Mouse (Mus musculus) intestine, embryonic 15.5 days (tissue): ENCODE data around the gene Bod1. TPM values are rescaled to one million over a fixed set of nuclear protein-coding genes. Genes with fewer than 3 reads are reported as not detected.

Experiments
- ATAC-seq: fragments of 200-750 bp; cut with Nextera tagmentation; 2 replicates; pipeline ENCODE4 v1.8.0; 2017; ENCODE audit warnings: moderate TSS enrichment, moderate library complexity
- H3K27ac ChIP-seq: fragments of 300-500 bp; sonication (generic); 2 replicates; pipeline ENCODE4 v1.5.1; 2015; ENCODE audit warnings: mild to moderate bottlenecking, inconsistent platforms
- H3K27me3 ChIP-seq: fragments of 300-500 bp; sonication (generic); replicated peaks from 2 replicates; pipeline ENCODE4 v1.6.1; 2015; ENCODE audit warnings: inconsistent platforms
- H3K36me3 ChIP-seq: fragments of 300-500 bp; sonication (generic); 2 replicates; pipeline ENCODE4 v1.6.1; 2015; ENCODE audit warnings: inconsistent platforms
- H3K4me1 ChIP-seq: fragments of 300-500 bp; sonication (generic); replicated peaks from 2 replicates; pipeline ENCODE4 v1.6.1; 2015; ENCODE audit warnings: inconsistent platforms
- H3K4me2 ChIP-seq: fragments of 300-500 bp; sonication (generic); replicated peaks from 2 replicates; pipeline ENCODE4 v1.6.1; 2015; ENCODE audit warnings: mild to moderate bottlenecking, inconsistent platforms
- H3K4me3 ChIP-seq: fragments of 300-500 bp; sonication (generic); replicated peaks from 2 replicates; pipeline ENCODE4 v1.5.1; 2015; ENCODE audit warnings: inconsistent platforms
- H3K9ac ChIP-seq: fragments of 300-500 bp; sonication (generic); 2 replicates; pipeline ENCODE4 v1.6.1; 2015; ENCODE audit warnings: inconsistent platforms
- H3K9me3 ChIP-seq: fragments of 300-500 bp; sonication (generic); 2 replicates; pipeline ENCODE4 v1.6.1; 2016; ENCODE audit warnings: inconsistent platforms
- WGBS: fragments of 180-500 bp; shearing (Covaris S2); methylation state at CpG from one replicate; pipeline ENCODE4 v1.1.7; 2015; 5-methylcytosine and 5-hydroxymethylcytosine counted together
- polyA plus RNA-seq: library from polyadenylated mRNA; unstranded; fragments of >200 nt; fragmentation: Nextera tagmentation; extraction: Ambion mirVana; gene quantifications from 2 replicates; pipeline ENCODE4 v1.2.1, GENCODE M21; 2015

The Bod1 gene
- polyA plus RNA-seq, 1 experiment from 2014 or later: 68.2 TPM

DNA sequence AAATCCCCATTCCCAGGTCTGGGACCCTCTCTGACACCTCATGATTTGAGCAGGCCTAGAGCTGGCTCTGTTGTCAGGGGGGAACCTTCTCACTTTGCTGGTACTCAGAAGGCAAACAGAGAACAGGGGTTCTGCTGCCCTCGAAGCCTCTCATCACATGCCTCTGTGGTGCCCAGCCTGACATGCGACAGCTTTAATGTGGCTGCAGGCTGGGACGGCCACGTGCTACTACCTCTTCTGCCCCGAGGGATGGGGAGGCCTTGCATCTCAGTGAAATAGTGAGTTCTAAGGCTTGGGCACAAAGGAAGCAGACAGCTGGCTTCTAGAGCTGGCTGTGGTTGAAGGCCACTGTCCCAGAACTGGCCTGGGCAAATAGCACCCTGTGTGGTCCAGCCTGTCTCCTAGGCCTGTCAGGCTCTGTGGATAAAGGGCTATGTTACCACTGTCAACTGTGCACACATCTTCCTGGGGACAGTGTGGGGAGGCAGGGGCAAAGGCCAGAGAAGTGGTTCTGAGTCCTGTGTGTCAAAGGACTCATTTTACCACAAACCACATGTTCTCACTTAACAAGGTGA is 8.7 kb downstream of the Bod1 start:
- Histone ChIP-seq H3K27me3 (no peaks in the 10 kb centered on the region), H3K9me3 (no peaks in the 10 kb centered on the region), H3K4me3 (no peak overlapping the region), H3K27ac (no peak overlapping the region), H3K36me3 (peaks cover 20% of the 10 kb centered on the region), H3K4me1 (no peaks in the 10 kb centered on the region), H3K9ac (no peak overlapping the region), H3K4me2 (no peak overlapping the region)
- 86% methylated on average over 5 of the region's 5 CpGs for WGBS
- no peak for ATAC-seq

DNA sequence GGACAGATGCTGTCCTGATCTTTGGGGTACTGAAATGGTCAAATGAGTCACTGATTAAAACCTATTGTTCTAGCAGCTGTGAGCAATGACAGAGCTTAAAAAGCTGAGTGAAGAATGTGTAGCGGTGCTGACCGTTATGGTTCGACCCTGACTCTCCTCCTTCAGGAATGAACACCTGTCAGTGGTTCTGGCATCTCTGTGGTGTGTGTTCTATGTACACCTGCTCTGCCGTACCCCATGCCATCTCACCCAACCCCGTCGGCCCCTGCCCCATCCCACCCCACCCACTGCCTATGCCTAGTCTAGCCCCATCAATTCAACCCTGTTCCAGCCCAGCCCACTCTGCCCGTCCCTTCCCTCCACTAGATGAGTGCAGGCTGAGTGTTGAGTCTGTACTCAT is 9.5 kb downstream of the Bod1 start:
- ATAC-seq: 0 out of 2 replicates have a peak, but pooled peaks have one; percentile 8
- peaks cover 20% of the 10 kb centered on the region for H3K36me3 ChIP-seq
- H3K9me3 ChIP-seq: no peaks in the 10 kb centered on the region
- H3K4me2 ChIP-seq: no peak overlapping the region
- H3K4me1 ChIP-seq: no peaks in the 10 kb centered on the region
- H3K27me3 ChIP-seq: no peaks in the 10 kb centered on the region
- H3K27ac ChIP-seq: no peak overlapping the region
- 84% methylated on average over 7 of the region's 7 CpGs for WGBS
- no peak overlapping the region for H3K9ac ChIP-seq
- H3K4me3 ChIP-seq: no peak overlapping the region

- H3K4me2 ChIP-seq: no peak overlapping the region
- no peaks in the 10 kb centered on the region for H3K9me3 ChIP-seq
- ATAC-seq: no peak
These were observed 13.9 kb downstream of the Bod1 start for GRCm38 (mm10) chr11:31657806-31658175.

DNA sequence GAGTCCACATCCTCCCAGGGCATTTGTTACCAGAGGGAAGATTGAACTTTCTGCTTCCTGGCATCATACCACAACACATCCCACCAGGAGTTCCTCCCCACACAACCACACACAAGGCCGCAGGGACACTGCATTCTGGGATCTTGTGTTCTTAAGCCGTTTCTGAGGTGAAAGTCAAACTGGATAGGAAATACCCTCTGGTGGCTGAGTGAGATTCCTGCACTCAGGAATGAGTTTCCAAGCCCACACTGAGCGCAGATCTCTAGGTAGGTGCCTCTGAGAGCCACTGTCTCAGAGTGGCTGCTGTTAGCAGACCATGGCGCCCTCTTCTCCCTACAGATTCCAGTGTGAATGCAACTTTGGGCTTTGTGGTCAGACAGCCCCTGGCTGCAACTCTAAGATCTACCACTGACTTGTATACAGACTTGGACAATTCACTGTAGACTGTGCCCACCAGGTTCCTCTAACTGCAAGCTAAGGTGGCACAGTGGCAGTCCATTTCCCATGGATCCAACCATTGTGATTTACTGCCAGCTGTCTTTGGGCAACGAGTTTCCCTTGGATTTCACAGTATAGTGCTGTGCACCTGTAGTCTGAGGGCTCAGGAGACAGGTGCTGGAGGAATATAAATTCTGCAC is 14.4 kb downstream of the Bod1 start:
- no peaks in the 10 kb centered on the region for H3K4me1 ChIP-seq
- no peak for ATAC-seq
- no peak overlapping the region for H3K27ac ChIP-seq

More at GRCm38 (mm10) chr11:31657806-31658175, 13.9 kb downstream of the Bod1 start:
- Histone ChIP-seq H3K4me1 (no peaks in the 10 kb centered on the region), H3K9ac (no peak overlapping the region), H3K27ac (no peak overlapping the region), H3K36me3 (no peaks in the 10 kb centered on the region), H3K27me3 (no peaks in the 10 kb centered on the region), H3K4me3 (no peak overlapping the region)

GRCm38 (mm10) chr11:31649507-31649906 is 22.2 kb downstream of the Bod1 start:
- 61% methylated on average over 2 of the region's 2 CpGs for WGBS
- ATAC-seq: no peak
- H3K36me3 ChIP-seq: no peaks in the 10 kb centered on the region
- no peak overlapping the region for H3K9ac ChIP-seq
- H3K27ac ChIP-seq: no peak overlapping the region
- H3K9me3 ChIP-seq: no peaks in the 10 kb centered on the region
- no peak overlapping the region for H3K4me3 ChIP-seq
- no peaks in the 10 kb centered on the region for H3K27me3 ChIP-seq
- no peaks in the 10 kb centered on the region for H3K4me1 ChIP-seq
- no peak overlapping the region for H3K4me2 ChIP-seq

More for the DNA sequence above, 14.4 kb downstream of the Bod1 start:
- Histone ChIP-seq H3K9ac (no peak overlapping the region), H3K4me3 (no peak overlapping the region), H3K27me3 (no peaks in the 10 kb centered on the region), H3K4me2 (no peak overlapping the region), H3K36me3 (no peaks in the 10 kb centered on the region), H3K9me3 (no peaks in the 10 kb centered on the region)
- WGBS: 73% methylated on average over 5 of the region's 5 CpGs

GRCm38 (mm10) chr11:31647268-31647667 is 24.4 kb downstream of the Bod1 start:
- no peaks in the 10 kb centered on the region for H3K4me1 ChIP-seq
- 89% methylated on average over 10 of the region's 10 CpGs for WGBS
- H3K36me3 ChIP-seq: no peaks in the 10 kb centered on the region
- no peak overlapping the region for H3K27ac ChIP-seq
- no peak overlapping the region for H3K4me3 ChIP-seq
- no peaks in the 10 kb centered on the region for H3K9me3 ChIP-seq
- ATAC-seq: no peak
- no peak overlapping the region for H3K4me2 ChIP-seq
- H3K27me3 ChIP-seq: no peaks in the 10 kb centered on the region
- H3K9ac ChIP-seq: no peak overlapping the region

DNA sequence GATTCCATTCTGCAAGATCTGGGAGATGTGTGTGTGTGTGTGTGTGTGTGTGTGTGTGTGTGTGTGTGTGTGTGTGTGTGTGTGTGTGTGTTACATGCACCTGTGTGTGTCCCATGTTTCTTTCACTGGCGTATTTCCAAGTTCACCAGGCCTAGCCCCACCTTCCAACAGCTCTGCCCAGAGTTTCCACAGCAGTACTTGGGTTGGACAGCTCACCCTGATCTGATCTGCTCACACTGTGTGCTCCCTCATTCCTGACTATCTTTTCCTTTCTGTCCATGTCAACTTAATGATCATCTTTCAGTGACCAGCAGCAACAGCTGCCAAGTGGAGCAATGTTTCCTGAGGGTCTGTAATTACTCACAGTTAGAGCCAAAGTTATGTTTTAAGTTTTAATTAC is 25.1 kb downstream of the Bod1 start:
- Histone ChIP-seq H3K36me3 (no peaks in the 10 kb centered on the region), H3K4me3 (no peak overlapping the region), H3K27ac (no peak overlapping the region), H3K27me3 (no peaks in the 10 kb centered on the region), H3K4me2 (no peak overlapping the region), H3K9ac (no peak overlapping the region), H3K4me1 (no peaks in the 10 kb centered on the region), H3K9me3 (no peaks in the 10 kb centered on the region)
- 54% methylated on average over 1 of the region's 1 CpGs for WGBS
- ATAC-seq: no peak

DNA sequence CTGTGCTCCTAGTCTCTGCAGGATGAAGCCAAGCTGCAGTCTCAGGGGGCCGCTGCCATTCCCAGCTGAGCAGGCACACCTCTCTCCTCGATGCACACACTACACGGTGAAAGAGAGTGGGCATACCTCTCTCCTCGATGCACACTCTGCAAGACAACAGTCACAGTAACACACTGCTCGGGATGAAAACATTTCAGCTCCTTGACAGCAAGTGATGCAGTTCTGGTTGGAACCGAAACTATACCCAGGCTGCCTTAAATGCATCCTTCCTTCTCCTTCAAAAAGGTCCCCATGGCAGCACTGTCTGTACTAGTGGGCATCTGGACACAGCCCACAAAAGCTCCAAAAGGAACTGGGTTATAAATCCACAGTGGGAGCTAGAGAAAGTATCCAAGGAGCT is 28.6 kb downstream of the Bod1 start:
- Histone ChIP-seq H3K4me3 (no peak overlapping the region), H3K36me3 (no peaks in the 10 kb centered on the region), H3K27ac (no peak overlapping the region), H3K27me3 (no peaks in the 10 kb centered on the region), H3K9ac (no peak overlapping the region), H3K9me3 (no peaks in the 10 kb centered on the region), H3K4me1 (no peaks in the 10 kb centered on the region), H3K4me2 (no peak overlapping the region)
- 60% methylated on average over 6 of the region's 6 CpGs for WGBS
- ATAC-seq: no peak

DNA sequence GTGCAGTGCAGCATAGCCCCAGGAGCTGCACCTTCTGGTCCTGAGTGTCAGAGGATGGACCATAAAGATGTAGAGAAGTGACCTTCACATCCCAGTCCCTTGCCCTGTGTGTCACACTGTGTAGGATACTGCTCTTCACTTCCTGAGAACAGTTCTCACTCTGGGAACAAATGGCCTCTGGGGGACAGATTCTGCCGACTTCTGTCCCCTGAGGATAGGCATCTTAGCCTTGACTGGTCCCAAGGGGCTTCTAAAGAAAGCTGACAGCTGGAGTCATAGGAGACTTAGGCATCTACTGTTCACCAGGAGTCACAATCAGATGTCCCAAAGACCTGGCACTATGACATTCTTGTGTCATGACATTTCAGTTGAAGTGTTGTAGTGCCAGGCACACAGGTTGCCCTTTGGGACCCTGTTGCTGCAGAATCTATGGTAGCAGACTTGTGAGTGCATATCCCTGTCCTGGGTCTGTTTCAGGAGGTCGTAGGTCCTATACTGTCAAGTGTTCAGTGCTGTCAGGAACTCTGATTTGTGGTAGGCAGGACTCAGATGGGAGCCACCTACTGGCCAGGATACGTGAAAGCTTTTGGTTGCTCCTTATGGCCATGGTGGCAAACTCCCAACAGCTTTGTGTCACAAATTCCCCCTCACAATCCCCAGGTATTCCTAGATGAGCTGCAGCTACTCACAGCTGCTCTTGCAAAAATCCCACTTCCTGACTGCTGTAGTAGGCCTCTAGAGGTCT is 30.4 kb downstream of the Bod1 start:
- Histone ChIP-seq H3K36me3 (no peaks in the 10 kb centered on the region), H3K27ac (no peak overlapping the region), H3K9me3 (no peaks in the 10 kb centered on the region), H3K4me2 (no peak overlapping the region), H3K27me3 (no peaks in the 10 kb centered on the region), H3K4me1 (no peaks in the 10 kb centered on the region), H3K9ac (no peak overlapping the region), H3K4me3 (no peak overlapping the region)
- no peak for ATAC-seq
- WGBS: 50% methylated on average over 3 of the region's 3 CpGs

DNA sequence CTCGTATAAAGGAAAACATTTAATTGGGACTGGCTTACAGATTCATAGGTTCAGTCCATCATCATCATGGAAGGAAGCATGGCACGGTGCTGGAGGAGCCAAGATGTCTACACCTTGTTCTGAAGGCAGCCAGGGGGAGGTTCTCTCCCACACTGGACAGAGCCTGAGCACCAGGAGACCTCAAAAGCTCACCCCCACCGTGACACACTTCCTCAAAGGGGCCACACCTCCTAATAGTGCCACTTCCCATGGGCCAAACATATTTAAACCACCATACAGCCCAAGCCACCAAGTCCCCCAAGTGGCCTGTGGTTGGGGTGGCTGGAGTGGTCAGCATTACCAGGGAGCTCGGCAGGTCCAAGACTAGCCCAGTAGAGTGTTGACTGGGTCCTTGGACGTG is 31.5 kb downstream of the Bod1 start:
- no peaks in the 10 kb centered on the region for H3K27me3 ChIP-seq
- no peak for ATAC-seq
- H3K9me3 ChIP-seq: no peaks in the 10 kb centered on the region
- no peak overlapping the region for H3K9ac ChIP-seq
- H3K4me1 ChIP-seq: no peaks in the 10 kb centered on the region
- no peak overlapping the region for H3K27ac ChIP-seq
- no peak overlapping the region for H3K4me3 ChIP-seq
- 79% methylated on average over 5 of the region's 5 CpGs for WGBS
- no peak overlapping the region for H3K4me2 ChIP-seq
- no peaks in the 10 kb centered on the region for H3K36me3 ChIP-seq

DNA sequence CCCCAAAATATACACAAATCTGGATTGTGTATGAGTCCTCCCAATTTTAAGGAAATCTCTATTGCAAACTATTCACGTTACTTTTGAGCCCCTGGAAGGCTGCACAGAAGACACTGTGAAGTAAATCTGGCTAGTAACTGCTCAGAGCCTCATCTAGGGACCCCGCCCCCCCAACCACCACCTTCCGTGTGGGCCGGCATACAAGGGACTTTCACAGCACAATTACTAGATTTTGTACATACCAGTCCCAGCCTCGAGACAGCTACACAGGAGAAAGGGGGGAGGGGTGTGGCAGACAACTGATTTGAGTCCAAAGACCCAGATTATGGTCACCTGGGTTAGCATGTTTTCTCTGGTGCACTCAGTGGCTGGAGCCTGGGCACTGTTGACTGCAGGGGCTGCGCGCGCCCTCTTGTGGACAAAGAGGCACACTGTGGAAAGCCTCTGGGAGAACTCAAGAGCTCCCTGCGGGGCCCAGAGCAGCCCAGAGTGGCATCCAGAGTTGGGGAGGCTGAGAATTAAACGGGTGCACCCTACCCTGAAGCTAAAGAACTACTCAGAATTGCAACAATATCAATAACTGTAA is 33.8 kb downstream of the Bod1 start:
- Histone ChIP-seq H3K9ac (no peak overlapping the region), H3K27me3 (no peaks in the 10 kb centered on the region), H3K4me1 (no peaks in the 10 kb centered on the region), H3K4me2 (0 out of 2 replicates have a peak overlapping the region, but pooled peaks have one; percentile 18), H3K9me3 (no peaks in the 10 kb centered on the region), H3K27ac (no peak overlapping the region), H3K36me3 (no peaks in the 10 kb centered on the region), H3K4me3 (no peak overlapping the region)
- ATAC-seq: peak; percentile 84
- 27% methylated on average over 10 of the region's 10 CpGs for WGBS

- Histone ChIP-seq H3K27me3 (no peaks in the 10 kb centered on the region), H3K9ac (no peak overlapping the region), H3K4me2 (no peak overlapping the region), H3K36me3 (no peaks in the 10 kb centered on the region), H3K4me1 (no peaks in the 10 kb centered on the region), H3K27ac (no peak overlapping the region), H3K9me3 (no peaks in the 10 kb centered on the region), H3K4me3 (no peak overlapping the region)
- ATAC-seq: no peak
- 82% methylated on average over 5 of the region's 5 CpGs for WGBS
These were observed 43.0 kb downstream of the Bod1 start for GRCm38 (mm10) chr11:31628700-31629099.
